Mouse (Mus musculus): Measurements from ENCODE around the gene Dlx2. TPM values are rescaled to one million over a fixed set of nuclear protein-coding genes. Genes with fewer than 3 reads are reported as not detected.

Gene Dlx2
- polyA plus RNA-seq, 1 experiment = not detected

GRCm38 (mm10) chr2:71529511-71530351 lies 16.8 kb downstream of the Dlx2 start:
- Histone ChIP-seq H3K27ac (ENCODE audit: insufficient read depth, low read depth, low read length) (no peak overlapping the region), H3K27me3 (replicated peaks; ENCODE audit: control insufficient read depth, insufficient read depth, low read length) (peaks cover 12% of the 10 kb centered on the region), H3K36me3 (ENCODE audit: control insufficient read depth, insufficient read depth, low read length) (no peaks in the 10 kb centered on the region), H3K4me1 (ENCODE audit: control insufficient read depth, insufficient read depth, low read length) (no peaks in the 10 kb centered on the region), H3K4me3 (ENCODE audit: insufficient read depth, low read depth, low read length) (peak overlapping the region; percentile 29; the same call in 1 of the 2 replicates)
- DNase-seq = peak; percentile 84
- no peak for TF ChIP-seq POLR2A (IDR thresholded peaks at IDR 0.05; ENCODE audit: low read depth, low read length)
- no peak for TF ChIP-seq CTCF (conservative IDR thresholded peaks at IDR 0.05; ENCODE audit: insufficient read depth, insufficient read length, low read depth, low read length)
- WGBS = 1% methylated on average over 60 of the region's 60 CpGs

GRCm38 (mm10) chr2:71528714-71529510 lies 17.6 kb downstream of the Dlx2 start:
- Histone ChIP-seq H3K36me3 (ENCODE audit: control insufficient read depth, insufficient read depth, low read length) (no peaks in the 10 kb centered on the region), H3K4me1 (ENCODE audit: control insufficient read depth, insufficient read depth, low read length) (no peaks in the 10 kb centered on the region), H3K4me3 (ENCODE audit: insufficient read depth, low read depth, low read length) (peak overlapping the region; percentile 29; the same call in 1 of the 2 replicates), H3K27me3 (replicated peaks; ENCODE audit: control insufficient read depth, insufficient read depth, low read length) (peaks cover 12% of the 10 kb centered on the region), H3K27ac (ENCODE audit: insufficient read depth, low read depth, low read length) (no peak overlapping the region)
- WGBS = under 1% methylated on average over 55 of the region's 57 CpGs
- no peak for TF ChIP-seq POLR2A (IDR thresholded peaks at IDR 0.05; ENCODE audit: low read depth, low read length)
- TF ChIP-seq CTCF (conservative IDR thresholded peaks at IDR 0.05; ENCODE audit: insufficient read depth, insufficient read length, low read depth, low read length) = no peak
- peak; percentile 5 for DNase-seq

GRCm38 (mm10) chr2:71528014-71528713 lies 18.4 kb downstream of the Dlx2 start, which contains the start of gene Dlx1:
Gene Dlx1, plus strand, starts transcription at chr2:71528113.
- H3K27me3 ChIP-seq (replicated peaks; ENCODE audit: control insufficient read depth, insufficient read depth, low read length) = peaks cover 12% of the 10 kb centered on the region
- H3K4me3 ChIP-seq (ENCODE audit: insufficient read depth, low read depth, low read length) = no peak within 1 kb of the TSS
- DNase-seq = peak; percentile 12
- H3K4me1 ChIP-seq (ENCODE audit: control insufficient read depth, insufficient read depth, low read length) = no peaks in the 10 kb centered on the region
- TF ChIP-seq CTCF (conservative IDR thresholded peaks at IDR 0.05; ENCODE audit: insufficient read depth, insufficient read length, low read depth, low read length) (no peak), POLR2A (IDR thresholded peaks at IDR 0.05; ENCODE audit: low read depth, low read length) (no peak)
- 10% methylated on average over 26 of the region's 26 CpGs for WGBS
- no peaks in the 10 kb centered on the region for H3K36me3 ChIP-seq (ENCODE audit: control insufficient read depth, insufficient read depth, low read length)
- no peak within 1 kb of the TSS for H3K27ac ChIP-seq (ENCODE audit: insufficient read depth, low read depth, low read length)

GRCm38 (mm10) chr2:71527323-71528013 lies 19.1 kb downstream of the Dlx2 start:
- 13% methylated on average over 24 of the region's 24 CpGs for WGBS
- DNase-seq = peak; percentile 3
- TF ChIP-seq POLR2A (IDR thresholded peaks at IDR 0.05; ENCODE audit: low read depth, low read length) (no peak), CTCF (conservative IDR thresholded peaks at IDR 0.05; ENCODE audit: insufficient read depth, insufficient read length, low read depth, low read length) (no peak)
- H3K36me3 ChIP-seq (ENCODE audit: control insufficient read depth, insufficient read depth, low read length) = no peaks in the 10 kb centered on the region
- H3K27me3 ChIP-seq (replicated peaks; ENCODE audit: control insufficient read depth, insufficient read depth, low read length) = peaks cover 6% of the 10 kb centered on the region
- H3K4me3 ChIP-seq (ENCODE audit: insufficient read depth, low read depth, low read length) = no peak overlapping the region
- no peak overlapping the region for H3K27ac ChIP-seq (ENCODE audit: insufficient read depth, low read depth, low read length)
- no peaks in the 10 kb centered on the region for H3K4me1 ChIP-seq (ENCODE audit: control insufficient read depth, insufficient read depth, low read length)

GRCm38 (mm10) chr2:71526595-71527322 lies 19.8 kb downstream of the Dlx2 start:
- 11% methylated on average over 10 of the region's 10 CpGs for WGBS
- Histone ChIP-seq H3K27me3 (replicated peaks; ENCODE audit: control insufficient read depth, insufficient read depth, low read length) (peaks cover 4% of the 10 kb centered on the region), H3K4me1 (ENCODE audit: control insufficient read depth, insufficient read depth, low read length) (no peaks in the 10 kb centered on the region)

GRCm38 (mm10) chr2:71524763-71525162 lies 21.8 kb downstream of the Dlx2 start:
- no peak for DNase-seq
- TF ChIP-seq CTCF (conservative IDR thresholded peaks at IDR 0.05; ENCODE audit: insufficient read depth, insufficient read length, low read depth, low read length) = no peak
- no peak for TF ChIP-seq POLR2A (IDR thresholded peaks at IDR 0.05; ENCODE audit: low read depth, low read length)
- H3K27me3 ChIP-seq (replicated peaks; ENCODE audit: control insufficient read depth, insufficient read depth, low read length) = peaks cover 3% of the 10 kb centered on the region
- no peaks in the 10 kb centered on the region for H3K4me1 ChIP-seq (ENCODE audit: control insufficient read depth, insufficient read depth, low read length)
- no peak overlapping the region for H3K27ac ChIP-seq (ENCODE audit: insufficient read depth, low read depth, low read length)
- no peak overlapping the region for H3K4me3 ChIP-seq (ENCODE audit: insufficient read depth, low read depth, low read length)
- 60% methylated on average over 13 of the region's 13 CpGs for WGBS
- H3K36me3 ChIP-seq (ENCODE audit: control insufficient read depth, insufficient read depth, low read length) = no peaks in the 10 kb centered on the region

More at GRCm38 (mm10) chr2:71526595-71527322, 19.8 kb downstream of the Dlx2 start:
- Histone ChIP-seq H3K27ac (ENCODE audit: insufficient read depth, low read depth, low read length) (no peak overlapping the region), H3K4me3 (ENCODE audit: insufficient read depth, low read depth, low read length) (no peak overlapping the region), H3K36me3 (ENCODE audit: control insufficient read depth, insufficient read depth, low read length) (no peaks in the 10 kb centered on the region)
- no peak for DNase-seq
- TF ChIP-seq CTCF (conservative IDR thresholded peaks at IDR 0.05; ENCODE audit: insufficient read depth, insufficient read length, low read depth, low read length) (no peak), POLR2A (IDR thresholded peaks at IDR 0.05; ENCODE audit: low read depth, low read length) (no peak)
